Mouse (Mus musculus) liver, postnatal 0 days (tissue): ENCODE data around the gene Gm49387.

ENCODE experiments used
- CTCF ChIP-seq: sonication (generic); IDR thresholded peaks from 2 replicates; pipeline ENCODE4 v1.5.1; 2016; ENCODE audit warnings: antibody characterized with exemption, low read depth
- EP300 ChIP-seq: IDR thresholded peaks from 2 replicates; pipeline ENCODE4 v1.6.1; 2016; ENCODE audit warnings: antibody characterized with exemption, low read depth, mild to moderate bottlenecking

DNA sequence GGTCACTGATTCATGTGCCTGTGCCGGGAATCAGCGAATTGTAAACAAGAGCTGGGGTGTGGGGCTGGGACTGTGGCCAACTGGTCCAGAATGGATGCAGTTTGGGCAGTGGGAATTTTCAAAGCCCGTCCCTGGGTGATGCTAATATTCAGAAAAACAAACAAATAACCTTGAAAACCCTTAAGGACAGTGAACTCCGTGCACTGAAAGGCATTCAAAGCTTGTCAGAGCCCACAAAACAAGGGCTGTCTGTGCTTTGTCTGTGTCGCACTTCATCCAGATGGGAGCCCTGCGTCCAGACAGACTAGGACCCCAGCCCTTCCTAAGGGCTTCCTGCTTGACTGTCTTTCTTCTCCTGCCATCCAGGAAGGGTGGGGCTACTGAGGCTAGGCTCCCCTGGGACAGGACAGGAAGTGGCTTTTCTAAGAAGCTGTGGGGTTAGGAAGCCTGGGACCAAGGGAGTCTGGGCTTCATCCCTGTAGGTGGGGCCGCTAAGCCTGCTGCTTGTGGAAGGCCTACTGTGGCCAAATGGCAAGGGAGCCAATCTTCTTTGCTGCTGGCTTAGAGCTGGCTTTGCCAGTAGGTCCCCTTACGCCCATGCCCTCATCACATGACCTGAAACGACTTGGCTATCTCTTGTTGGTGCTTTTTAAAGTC is 22.0 kb upstream of the Gm49387 start:
- TF ChIP-seq CTCF (no peak), EP300 (0 out of 2 replicates have a peak, but pooled peaks have one; percentile 11)
